Mouse (Mus musculus) brain, embryonic 14.5 days (tissue): Measurements from ENCODE around the gene Ubr4. TPM values are rescaled to one million over a fixed set of nuclear protein-coding genes. Genes with fewer than 3 reads are reported as not detected.
A peak's percentile ranks its signal among the peaks of the same experiment; 100 is the strongest.

ENCODE experiments used
- DNase-seq: peaks from one replicate; pipeline ENCODE4 v3.0.0-alpha.2; 2011; ENCODE audit warnings: low read depth
- CTCF ChIP-seq: fragments of 200-500 bp; IDR thresholded peaks from 2 replicates; pipeline ENCODE4 v1.5.1; 2012; ENCODE audit warnings: inconsistent platforms, mild to moderate bottlenecking, moderate library complexity, borderline replicate concordance; ENCODE audit not compliant: insufficient read depth, insufficient read length; ENCODE audit errors: extremely low read depth
- POLR2A ChIP-seq: fragments of 200-500 bp; IDR thresholded peaks from 2 replicates; pipeline ENCODE4 v1.6.1; 2012; ENCODE audit warnings: mild to moderate bottlenecking, inconsistent platforms, borderline replicate concordance; ENCODE audit not compliant: poor library complexity, insufficient read depth, insufficient read length, severe bottlenecking; ENCODE audit errors: extremely low read depth
- polyA plus RNA-seq: library from polyadenylated mRNA; depleted of rRNA; stranded (reverse); fragments of >200 nt; gene quantifications from 2 replicates; pipeline ENCODE4 v1.2.3, GENCODE M21; 2012; rRNA removed

Ubr4 gene
- polyA plus RNA-seq, result 200 and 228 TPM in 2 replicates

- TF ChIP-seq CTCF, result no peak
- peak; percentile 41; the same call in 1 of the 2 replicates for TF ChIP-seq POLR2A
- DNase-seq, result peak; percentile 96
Observed at GRCm38 (mm10) chr4:139351931-139352711, at the start of gene Ubr4, which contains the start of the genes Mrto4 and Emc1. Ubr4 (plus strand) TSS chr4:139352609. Mrto4 (minus strand) TSS chr4:139352576. Emc1 (plus strand) TSS chr4:139352587.

- no peak for TF ChIP-seq CTCF
- no peak for TF ChIP-seq POLR2A
- no peak for DNase-seq
Observed at GRCm38 (mm10) chr4:139305521-139305920, 46.9 kb upstream of the Ubr4 start.

- no peak for DNase-seq
Observed at GRCm38 (mm10) chr4:139307916-139308315, 44.5 kb upstream of the Ubr4 start.

GRCm38 (mm10) chr4:139309651-139310050 is 42.8 kb upstream of the Ubr4 start:
- no peak for DNase-seq
- TF ChIP-seq POLR2A, result no peak
- TF ChIP-seq CTCF, result peak; percentile 23; the same call in 1 of the 2 replicates

More at GRCm38 (mm10) chr4:139307916-139308315, 44.5 kb upstream of the Ubr4 start:
- TF ChIP-seq CTCF (no peak), POLR2A (no peak)

DNA sequence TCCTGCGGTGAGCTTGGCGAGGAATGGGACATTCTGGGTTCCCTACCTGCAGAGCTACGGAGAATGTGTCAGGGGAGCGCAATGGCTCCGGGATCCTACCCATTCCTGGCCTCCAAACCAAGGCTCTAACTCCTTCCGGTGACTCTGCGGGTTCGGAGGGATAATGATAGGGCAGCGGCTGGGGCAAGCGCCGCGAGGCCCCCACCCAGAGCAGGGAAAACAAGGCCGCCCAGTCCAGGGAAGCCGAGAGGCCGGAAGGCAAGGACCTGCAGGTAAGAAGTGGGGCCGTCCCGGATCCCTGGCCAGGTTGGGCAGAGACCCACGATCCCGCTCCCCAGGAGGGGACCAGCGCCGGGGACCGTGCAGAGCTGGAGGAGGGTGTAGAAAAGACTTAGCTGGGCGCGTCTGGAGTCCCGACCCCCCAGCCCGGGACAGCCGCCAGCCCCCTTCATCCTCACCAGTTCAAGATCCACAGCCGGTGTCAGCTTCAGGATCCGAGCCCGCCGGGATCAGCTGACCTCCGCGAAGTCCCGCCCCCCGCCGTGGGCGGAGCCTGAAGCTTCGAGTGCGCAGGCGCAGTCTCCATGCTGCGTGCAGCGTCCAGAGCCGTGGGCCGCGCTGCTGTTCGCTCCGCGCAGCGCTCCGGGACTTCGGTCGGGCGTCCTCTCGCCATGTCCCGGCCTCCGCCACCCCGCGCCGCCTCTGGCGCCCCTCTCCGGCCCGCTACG is 42.1 kb upstream of the Ubr4 start, which contains the start of the genes Pqlc2 and Akr7a5:
TSS of gene Pqlc2 (minus strand) at position 538 of the 728 bp plus-strand sequence.
TSS of gene Akr7a5 (plus strand) at position 574 of the 728 bp plus-strand sequence.
- TF ChIP-seq CTCF (no peak), POLR2A (peak; percentile 99)
- DNase-seq, result peak; percentile 97

- DNase-seq, result no peak
- TF ChIP-seq POLR2A (no peak), CTCF (no peak)
Observed at GRCm38 (mm10) chr4:139310899-139311701, 41.3 kb upstream of the Ubr4 start.

- no peak for DNase-seq
- no peak for TF ChIP-seq CTCF
- TF ChIP-seq POLR2A, result no peak
Observed at GRCm38 (mm10) chr4:139311707-139312106, 40.7 kb upstream of the Ubr4 start.

DNA sequence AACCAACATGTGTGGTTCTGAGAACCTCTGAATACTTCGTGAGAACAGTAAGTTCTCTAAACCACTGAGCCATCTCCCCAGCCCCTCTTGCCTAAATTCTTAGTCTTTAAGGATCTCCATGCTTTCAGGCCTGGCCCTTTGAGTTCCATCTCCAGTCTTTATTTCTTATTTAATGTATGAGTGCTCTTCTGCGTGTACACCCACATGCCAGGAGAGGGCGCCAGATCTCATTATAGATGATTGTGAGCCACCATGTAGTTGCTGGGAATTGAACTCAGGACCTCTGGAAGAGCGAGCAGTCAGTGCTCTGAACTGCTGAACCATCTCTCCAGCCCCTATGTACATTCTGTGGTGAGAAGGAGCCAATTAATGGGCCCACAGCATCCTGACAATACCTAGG is 39.8 kb upstream of the Ubr4 start:
- peak; percentile 22; the same call in 1 of the 2 replicates for TF ChIP-seq CTCF
- no peak for TF ChIP-seq POLR2A
- DNase-seq, result no peak

DNA sequence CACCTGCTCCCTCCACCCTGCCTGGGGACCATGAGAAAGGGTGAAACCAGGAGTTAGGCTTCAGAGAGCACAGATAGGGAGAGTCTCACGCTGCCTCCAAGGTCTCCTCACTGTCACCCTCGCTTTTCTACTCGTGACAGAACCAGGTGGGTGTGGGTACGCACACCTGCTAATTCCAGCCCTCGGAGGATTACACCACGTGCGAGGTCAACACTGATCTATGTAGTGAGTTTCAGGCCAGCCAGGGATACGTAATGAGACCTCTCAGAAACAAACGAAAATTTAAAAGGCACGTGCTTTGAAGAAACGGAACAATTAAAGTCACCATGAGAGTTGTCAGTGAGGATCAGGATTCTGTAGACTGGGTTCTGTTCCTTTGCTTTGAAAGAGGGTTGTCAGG is 34.0 kb upstream of the Ubr4 start:
- DNase-seq, result no peak
- no peak for TF ChIP-seq POLR2A
- no peak for TF ChIP-seq CTCF

DNA sequence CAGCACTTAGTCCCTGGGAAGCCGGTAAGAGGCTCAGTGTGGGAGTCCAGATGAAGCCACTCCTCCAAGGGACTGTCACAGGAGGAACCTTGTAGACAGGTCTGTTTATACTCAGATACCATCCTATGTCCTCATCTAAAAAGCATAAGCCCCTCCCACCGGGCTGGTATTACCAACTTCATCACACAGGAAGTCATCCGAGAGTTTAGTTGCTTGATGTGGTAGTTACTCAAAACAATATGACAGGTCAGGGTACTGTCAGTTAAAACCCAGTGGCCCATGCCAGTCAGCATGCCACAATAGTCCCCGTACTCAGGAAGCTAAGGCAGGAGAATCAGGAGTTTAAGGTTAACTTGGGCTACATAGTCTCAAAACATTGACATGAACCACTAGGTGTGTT is 32.7 kb upstream of the Ubr4 start:
- DNase-seq, result no peak
- TF ChIP-seq CTCF (no peak), POLR2A (no peak)

DNA sequence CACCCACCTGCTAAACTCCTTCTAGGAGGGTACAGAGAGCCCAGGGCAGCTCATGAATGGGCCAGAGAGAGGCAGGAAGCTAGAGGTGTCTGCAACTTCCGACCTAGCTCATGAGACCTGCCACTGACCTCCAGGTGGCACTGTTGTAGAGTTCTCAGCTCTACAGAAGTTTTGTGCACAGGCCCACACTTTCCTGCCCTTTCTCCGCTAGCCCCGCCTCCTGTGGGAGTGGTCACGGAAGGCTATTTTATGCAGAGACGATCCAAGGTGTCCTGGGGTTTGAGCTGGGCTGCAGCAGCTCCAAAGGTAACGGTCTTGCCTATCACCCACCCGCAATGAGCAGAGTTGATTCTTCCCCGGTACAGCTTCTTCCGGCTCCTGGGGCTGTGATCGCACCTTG is 21.8 kb upstream of the Ubr4 start:
- TF ChIP-seq POLR2A, result no peak
- peak; percentile 53; the same call in 1 of the 2 replicates for TF ChIP-seq CTCF

GRCm38 (mm10) chr4:139334631-139335295 is 17.6 kb upstream of the Ubr4 start:
- no peak for DNase-seq
- TF ChIP-seq CTCF (no peak), POLR2A (no peak)

More for the DNA sequence above, 21.8 kb upstream of the Ubr4 start:
- peak; percentile 66 for DNase-seq
